Mouse (Mus musculus) intestine, embryonic 15.5 days (tissue): ENCODE measurements at regions not wholly inside any gene's neighbourhood (a gene's known extent, or its start where the extent isn't known, plus 50 kb on each side); places are given as distances from the start of the nearest gene placed in this dataset.

Experiments used
- ATAC-seq: fragments of 200-750 bp; cut with Nextera tagmentation; 2 replicates; pipeline ENCODE4 v1.8.0; 2017; ENCODE audit warnings: moderate TSS enrichment, moderate library complexity
- H3K27ac ChIP-seq: fragments of 300-500 bp; sonication (generic); 2 replicates; pipeline ENCODE4 v1.5.1; 2015; ENCODE audit warnings: mild to moderate bottlenecking, inconsistent platforms
- H3K27me3 ChIP-seq: fragments of 300-500 bp; sonication (generic); replicated peaks from 2 replicates; pipeline ENCODE4 v1.6.1; 2015; ENCODE audit warnings: inconsistent platforms
- H3K36me3 ChIP-seq: fragments of 300-500 bp; sonication (generic); 2 replicates; pipeline ENCODE4 v1.6.1; 2015; ENCODE audit warnings: inconsistent platforms
- H3K4me1 ChIP-seq: fragments of 300-500 bp; sonication (generic); replicated peaks from 2 replicates; pipeline ENCODE4 v1.6.1; 2015; ENCODE audit warnings: inconsistent platforms
- H3K4me2 ChIP-seq: fragments of 300-500 bp; sonication (generic); replicated peaks from 2 replicates; pipeline ENCODE4 v1.6.1; 2015; ENCODE audit warnings: mild to moderate bottlenecking, inconsistent platforms
- H3K4me3 ChIP-seq: fragments of 300-500 bp; sonication (generic); replicated peaks from 2 replicates; pipeline ENCODE4 v1.5.1; 2015; ENCODE audit warnings: inconsistent platforms
- H3K9ac ChIP-seq: fragments of 300-500 bp; sonication (generic); 2 replicates; pipeline ENCODE4 v1.6.1; 2015; ENCODE audit warnings: inconsistent platforms
- H3K9me3 ChIP-seq: fragments of 300-500 bp; sonication (generic); 2 replicates; pipeline ENCODE4 v1.6.1; 2016; ENCODE audit warnings: inconsistent platforms
- WGBS: fragments of 180-500 bp; shearing (Covaris S2); methylation state at CpG from one replicate; pipeline ENCODE4 v1.1.7; 2015; 5-methylcytosine and 5-hydroxymethylcytosine counted together

DNA sequence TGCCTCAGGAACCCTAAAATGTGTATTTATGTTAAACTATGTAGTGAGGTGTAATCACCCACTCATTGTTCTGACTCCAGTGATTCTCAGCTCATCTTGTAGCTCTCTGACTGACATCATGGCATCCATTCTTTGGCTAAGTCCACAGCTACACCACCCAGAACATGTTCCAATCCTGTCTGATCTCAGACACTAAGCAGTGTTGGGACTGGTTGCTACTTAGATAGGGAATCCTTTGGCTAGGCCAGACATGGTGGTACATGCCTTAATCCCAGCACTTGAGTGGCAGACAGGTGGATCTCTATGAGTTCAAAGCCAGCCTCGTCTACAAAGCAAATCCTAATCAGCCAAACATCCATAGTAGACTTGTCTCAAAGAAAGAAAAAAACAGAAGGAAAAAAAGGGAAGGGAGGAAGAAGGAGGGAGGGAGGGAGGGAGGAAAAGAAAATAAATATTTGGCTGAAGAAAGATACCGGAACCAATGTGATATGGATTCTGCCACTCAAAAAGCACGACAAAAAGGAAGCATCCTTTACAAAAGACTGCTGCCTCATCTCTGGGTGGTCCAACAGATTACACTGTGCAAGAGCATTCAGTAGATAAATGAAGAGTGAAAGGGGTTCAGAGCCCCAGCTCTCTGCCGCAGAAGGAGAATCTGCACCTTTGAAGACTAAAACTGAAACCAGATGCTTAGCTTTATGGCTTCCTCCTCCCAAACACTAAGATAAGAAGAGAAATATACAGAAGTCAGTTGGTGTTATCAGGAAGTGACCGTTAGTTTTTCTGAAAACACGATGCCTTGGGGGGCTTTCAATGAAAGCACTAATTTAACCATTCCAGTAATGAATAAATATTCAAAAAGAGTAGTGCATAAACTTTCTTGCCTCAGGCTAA, 51.5 kb upstream of the Med13 start:
- H3K36me3 ChIP-seq: no peaks in the 10 kb centered on the region
- WGBS: 25% methylated on average over 6 of the region's 6 CpGs
- no peak for ATAC-seq
- H3K4me2 ChIP-seq: no peak overlapping the region
- peaks cover 5% of the 10 kb centered on the region; the same call in 1 of the 2 replicates for H3K4me1 ChIP-seq
- no peak overlapping the region for H3K9ac ChIP-seq
- H3K27me3 ChIP-seq: no peaks in the 10 kb centered on the region
- no peak overlapping the region for H3K27ac ChIP-seq
- no peak overlapping the region for H3K4me3 ChIP-seq
- H3K9me3 ChIP-seq: no peaks in the 10 kb centered on the region

- WGBS: 94% methylated on average over 10 of the region's 10 CpGs
- no peak overlapping the region for H3K27ac ChIP-seq
- H3K9me3 ChIP-seq: no peaks in the 10 kb centered on the region
- no peaks in the 10 kb centered on the region for H3K27me3 ChIP-seq
- no peaks in the 10 kb centered on the region for H3K36me3 ChIP-seq
- H3K4me2 ChIP-seq: no peak overlapping the region
- H3K4me3 ChIP-seq: no peak overlapping the region
- ATAC-seq: no peak
- peaks cover 3% of the 10 kb centered on the region; the same call in 1 of the 2 replicates for H3K4me1 ChIP-seq
- no peak overlapping the region for H3K9ac ChIP-seq
Observed at GRCm38 (mm10) chr11:86409580-86409947, 52.2 kb upstream of the Med13 start.

DNA sequence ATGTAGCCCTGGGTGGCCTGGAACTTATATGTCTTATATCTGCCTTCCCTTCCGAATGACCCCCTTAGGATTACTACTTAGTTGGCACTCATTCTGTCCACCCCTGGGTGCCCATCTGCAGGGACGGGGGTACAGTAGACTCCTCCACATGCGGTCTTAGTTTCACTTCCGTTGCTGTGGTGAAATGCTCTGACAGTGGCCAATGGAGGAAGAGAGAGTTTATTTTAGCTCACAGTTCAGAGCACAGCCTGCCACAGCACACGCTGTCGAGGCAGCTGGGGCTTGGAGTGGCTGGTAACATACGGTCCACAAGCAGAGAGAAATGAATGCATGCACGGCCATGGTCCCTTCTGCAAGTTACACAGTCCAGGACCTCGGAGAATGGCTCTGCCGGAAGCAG, 53.1 kb upstream of the Med13 start:
- no peaks in the 10 kb centered on the region for H3K36me3 ChIP-seq
- H3K4me2 ChIP-seq: no peak overlapping the region
- no peak overlapping the region for H3K9ac ChIP-seq
- H3K9me3 ChIP-seq: no peaks in the 10 kb centered on the region
- H3K27ac ChIP-seq: no peak overlapping the region
- no peak overlapping the region for H3K4me3 ChIP-seq
- WGBS: 82% methylated on average over 10 of the region's 10 CpGs
- no peaks in the 10 kb centered on the region for H3K27me3 ChIP-seq
- peaks cover 3% of the 10 kb centered on the region; the same call in 1 of the 2 replicates for H3K4me1 ChIP-seq
- ATAC-seq: no peak

- Histone ChIP-seq H3K4me2 (no peak overlapping the region), H3K9me3 (no peaks in the 10 kb centered on the region), H3K36me3 (no peaks in the 10 kb centered on the region), H3K9ac (no peak overlapping the region), H3K4me3 (no peak overlapping the region), H3K27ac (no peak overlapping the region), H3K27me3 (no peaks in the 10 kb centered on the region), H3K4me1 (peaks cover 3% of the 10 kb centered on the region; the same call in 1 of the 2 replicates)
- ATAC-seq: no peak
- 48% methylated on average over 13 of the region's 13 CpGs for WGBS
Observed at GRCm38 (mm10) chr11:86412772-86413390, 55.5 kb upstream of the Med13 start.

- Histone ChIP-seq H3K4me2 (no peak overlapping the region), H3K27ac (no peak overlapping the region), H3K9ac (no peak overlapping the region), H3K4me3 (no peak overlapping the region), H3K4me1 (no peaks in the 10 kb centered on the region; the same call in 1 of the 2 replicates), H3K36me3 (no peaks in the 10 kb centered on the region), H3K27me3 (no peaks in the 10 kb centered on the region), H3K9me3 (no peaks in the 10 kb centered on the region)
- ATAC-seq: no peak
- WGBS: 73% methylated on average over 5 of the region's 5 CpGs
Observed at GRCm38 (mm10) chr11:86416471-86416870, 59.1 kb upstream of the Med13 start.

- Histone ChIP-seq H3K4me3 (no peak overlapping the region), H3K9ac (no peak overlapping the region), H3K27me3 (no peaks in the 10 kb centered on the region), H3K27ac (no peak overlapping the region), H3K9me3 (no peaks in the 10 kb centered on the region), H3K36me3 (no peaks in the 10 kb centered on the region), H3K4me1 (no peaks in the 10 kb centered on the region; the same call in 1 of the 2 replicates), H3K4me2 (no peak overlapping the region)
- WGBS: 85% methylated on average over 6 of the region's 6 CpGs
- ATAC-seq: no peak
Observed at GRCm38 (mm10) chr11:86417164-86417563, 59.8 kb upstream of the Med13 start.

- H3K4me3 ChIP-seq: no peak overlapping the region
Observed at GRCm38 (mm10) chr11:86419810-86420483, 62.5 kb upstream of the Med13 start.

GRCm38 (mm10) chr11:86428926-86429325, 55.5 kb upstream of the Rnft1 start:
- Histone ChIP-seq H3K4me1 (no peaks in the 10 kb centered on the region), H3K36me3 (no peaks in the 10 kb centered on the region), H3K4me3 (no peak overlapping the region), H3K4me2 (no peak overlapping the region), H3K9ac (no peak overlapping the region), H3K27ac (no peak overlapping the region), H3K9me3 (no peaks in the 10 kb centered on the region), H3K27me3 (no peaks in the 10 kb centered on the region)
- ATAC-seq: no peak
- WGBS: 52% methylated on average over 3 of the region's 3 CpGs

More at GRCm38 (mm10) chr11:86419810-86420483, 62.5 kb upstream of the Med13 start:
- Histone ChIP-seq H3K27me3 (no peaks in the 10 kb centered on the region), H3K27ac (no peak overlapping the region), H3K9ac (no peak overlapping the region), H3K4me2 (no peak overlapping the region), H3K36me3 (no peaks in the 10 kb centered on the region), H3K9me3 (no peaks in the 10 kb centered on the region), H3K4me1 (no peaks in the 10 kb centered on the region)
- peak; percentile 78 for ATAC-seq
- 66% methylated on average over 5 of the region's 5 CpGs for WGBS

- Histone ChIP-seq H3K27ac (no peak overlapping the region), H3K27me3 (no peaks in the 10 kb centered on the region), H3K4me1 (no peaks in the 10 kb centered on the region), H3K36me3 (no peaks in the 10 kb centered on the region), H3K9ac (no peak overlapping the region), H3K4me3 (no peak overlapping the region), H3K9me3 (no peaks in the 10 kb centered on the region), H3K4me2 (no peak overlapping the region)
- ATAC-seq: no peak
- 87% methylated on average over 2 of the region's 2 CpGs for WGBS
Observed at GRCm38 (mm10) chr11:86430287-86430686, 54.2 kb upstream of the Rnft1 start.

GRCm38 (mm10) chr11:86431550-86431949, 52.9 kb upstream of the Rnft1 start:
- no peak for ATAC-seq
- no peaks in the 10 kb centered on the region for H3K27me3 ChIP-seq
- no peaks in the 10 kb centered on the region for H3K9me3 ChIP-seq
- H3K4me3 ChIP-seq: no peak overlapping the region
- no peak overlapping the region for H3K4me2 ChIP-seq
- H3K36me3 ChIP-seq: no peaks in the 10 kb centered on the region
- no peak overlapping the region for H3K9ac ChIP-seq
- no peak overlapping the region for H3K27ac ChIP-seq
- 81% methylated on average over 5 of the region's 5 CpGs for WGBS
- H3K4me1 ChIP-seq: no peaks in the 10 kb centered on the region

GRCm38 (mm10) chr11:86434106-86434505, 50.4 kb upstream of the Rnft1 start:
- no peak for ATAC-seq
- WGBS: 88% methylated on average over 8 of the region's 8 CpGs
- H3K4me1 ChIP-seq: no peaks in the 10 kb centered on the region
- H3K36me3 ChIP-seq: no peaks in the 10 kb centered on the region
- H3K27me3 ChIP-seq: no peaks in the 10 kb centered on the region
- no peak overlapping the region for H3K27ac ChIP-seq
- no peak overlapping the region for H3K9ac ChIP-seq
- no peak overlapping the region for H3K4me3 ChIP-seq
- no peak overlapping the region for H3K4me2 ChIP-seq
- H3K9me3 ChIP-seq: no peaks in the 10 kb centered on the region
